Mouse (Mus musculus) heart, embryonic 11.5 days (tissue): ENCODE data around the gene Ccdc13. TPM values are rescaled to one million over a fixed set of nuclear protein-coding genes. Genes with fewer than 3 reads are reported as not detected.

Experiments used
- ATAC-seq: fragments of 200-750 bp; cut with Nextera tagmentation; replicated peaks from 2 replicates; pipeline ENCODE4 v1.8.0; 2017; ENCODE audit warnings: moderate library complexity; ENCODE audit not compliant: insufficient number of reproducible peaks, low FRiP score, low TSS enrichment
- H3K27ac ChIP-seq: fragments of 300-500 bp; sonication (generic); 2 replicates; pipeline ENCODE4 v1.5.1; 2014; ENCODE audit warnings: mild to moderate bottlenecking, low read depth, low read length
- H3K27me3 ChIP-seq: fragments of 300-500 bp; sonication (generic); 2 replicates; pipeline ENCODE4 v1.6.1; 2014; ENCODE audit warnings: mild to moderate bottlenecking, low read length, mixed read lengths; ENCODE audit not compliant: control insufficient read depth, insufficient read depth
- H3K36me3 ChIP-seq: fragments of 300-500 bp; sonication (generic); 2 replicates; pipeline ENCODE4 v1.6.1; 2014; ENCODE audit warnings: mild to moderate bottlenecking, low read length, moderate library complexity, mixed read lengths; ENCODE audit not compliant: control insufficient read depth, insufficient read depth
- H3K4me1 ChIP-seq: fragments of 300-500 bp; sonication (generic); 2 replicates; pipeline ENCODE4 v1.6.1; 2014; ENCODE audit warnings: low read length; ENCODE audit not compliant: control insufficient read depth, insufficient read depth
- H3K4me2 ChIP-seq: fragments of 300-500 bp; sonication (generic); 2 replicates; pipeline ENCODE4 v1.6.1; 2014; ENCODE audit warnings: mild to moderate bottlenecking, moderate library complexity
- H3K4me3 ChIP-seq: fragments of 300-500 bp; sonication (generic); 2 replicates; pipeline ENCODE4 v1.5.1; 2014; ENCODE audit warnings: low read depth, low read length
- H3K9ac ChIP-seq: fragments of 300-500 bp; sonication (generic); 2 replicates; pipeline ENCODE4 v1.6.1; 2014; ENCODE audit warnings: mild to moderate bottlenecking, low read depth, low read length, moderate library complexity
- H3K9me3 ChIP-seq: fragments of 300-500 bp; sonication (generic); replicated peaks from 2 replicates; pipeline ENCODE4 v1.6.1; 2016; ENCODE audit warnings: low read length; ENCODE audit not compliant: control insufficient read depth
- WGBS: fragments of 180-500 bp; shearing (Covaris S2); extraction: QIAGEN DNeasy Blood & Tissue Kit; methylation state at CpG from one replicate; pipeline ENCODE4 v1.1.7; 2014; ENCODE audit not compliant: insufficient replicate concordance; 5-methylcytosine and 5-hydroxymethylcytosine counted together
- polyA plus RNA-seq: library from polyadenylated mRNA; unstranded; fragments of >200 nt; fragmentation: Nextera tagmentation; extraction: Ambion mirVana; gene quantifications from 2 replicates; pipeline ENCODE4 v1.2.1, GENCODE M21; 2014

Ccdc13 gene
- polyA plus RNA-seq, 1 experiment from 2014 or later = 0.23 TPM

DNA sequence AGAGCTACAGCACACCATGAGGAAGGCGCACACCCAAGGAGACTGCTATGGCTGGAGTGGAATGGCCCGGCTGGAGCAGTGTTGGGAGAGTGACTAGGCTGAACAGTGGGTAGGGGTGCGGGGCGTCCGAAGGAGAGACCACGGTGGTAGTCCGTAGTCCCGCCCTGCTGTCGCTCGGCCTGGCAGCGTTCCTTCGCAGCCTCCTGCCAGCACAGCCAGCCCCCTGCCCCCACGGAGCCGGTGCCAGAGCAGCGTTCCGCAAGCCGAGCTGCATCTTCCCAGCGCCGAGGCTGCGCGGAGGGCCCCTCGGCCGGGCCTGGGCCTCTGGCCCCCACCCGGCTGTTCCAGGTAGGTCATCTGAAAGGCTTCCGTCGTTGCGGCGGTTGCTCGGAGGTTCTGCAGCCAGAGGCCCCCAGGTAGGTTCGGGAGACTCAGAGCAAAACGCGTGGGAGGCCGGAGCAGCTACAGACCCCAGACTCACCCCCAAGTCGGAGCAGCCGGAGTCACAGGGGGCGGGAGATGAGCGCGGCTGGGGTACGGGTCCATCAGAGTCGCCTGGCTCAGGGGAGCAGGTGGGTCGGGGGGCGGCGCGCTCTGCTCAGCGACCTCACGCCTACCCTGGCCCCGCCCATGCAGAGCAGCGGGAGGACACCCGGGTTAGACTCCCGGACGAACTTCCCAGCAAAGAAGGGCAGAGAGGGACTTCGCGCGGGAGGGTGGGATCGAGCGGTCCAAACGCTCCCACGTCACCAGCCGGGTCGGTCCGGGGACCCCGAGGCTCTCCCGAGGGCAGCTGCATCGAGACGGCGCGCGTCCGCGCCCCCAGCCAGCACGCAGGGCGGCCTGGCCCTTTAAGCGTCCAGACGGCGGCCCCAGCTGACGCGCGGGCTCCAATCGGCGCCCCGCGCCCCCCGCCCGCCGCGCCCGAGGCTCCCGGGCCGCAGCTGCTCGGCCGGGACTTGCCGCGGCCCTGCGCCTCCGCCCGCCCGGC lies 79.9 kb downstream of the Ccdc13 start, which contains the start of gene Zfp651:
TSS of gene Zfp651 (plus strand) at position 240 of the 991 bp plus-strand sequence.
- Histone ChIP-seq H3K36me3 (peaks cover 23% of the 10 kb centered on the region), H3K4me2 (peak within 1 kb of the TSS; percentile 95), H3K4me1 (peaks cover 30% of the 10 kb centered on the region), H3K27ac (peak within 1 kb of the TSS; percentile 93), H3K9ac (peak within 1 kb of the TSS; percentile 92), H3K9me3 (no peaks in the 10 kb centered on the region), H3K27me3 (no peaks in the 10 kb centered on the region; the same call in 1 of the 2 replicates), H3K4me3 (peak within 1 kb of the TSS; percentile 84)
- ATAC-seq = peak; percentile 61
- WGBS = under 1% methylated on average over 87 of the region's 97 CpGs

DNA sequence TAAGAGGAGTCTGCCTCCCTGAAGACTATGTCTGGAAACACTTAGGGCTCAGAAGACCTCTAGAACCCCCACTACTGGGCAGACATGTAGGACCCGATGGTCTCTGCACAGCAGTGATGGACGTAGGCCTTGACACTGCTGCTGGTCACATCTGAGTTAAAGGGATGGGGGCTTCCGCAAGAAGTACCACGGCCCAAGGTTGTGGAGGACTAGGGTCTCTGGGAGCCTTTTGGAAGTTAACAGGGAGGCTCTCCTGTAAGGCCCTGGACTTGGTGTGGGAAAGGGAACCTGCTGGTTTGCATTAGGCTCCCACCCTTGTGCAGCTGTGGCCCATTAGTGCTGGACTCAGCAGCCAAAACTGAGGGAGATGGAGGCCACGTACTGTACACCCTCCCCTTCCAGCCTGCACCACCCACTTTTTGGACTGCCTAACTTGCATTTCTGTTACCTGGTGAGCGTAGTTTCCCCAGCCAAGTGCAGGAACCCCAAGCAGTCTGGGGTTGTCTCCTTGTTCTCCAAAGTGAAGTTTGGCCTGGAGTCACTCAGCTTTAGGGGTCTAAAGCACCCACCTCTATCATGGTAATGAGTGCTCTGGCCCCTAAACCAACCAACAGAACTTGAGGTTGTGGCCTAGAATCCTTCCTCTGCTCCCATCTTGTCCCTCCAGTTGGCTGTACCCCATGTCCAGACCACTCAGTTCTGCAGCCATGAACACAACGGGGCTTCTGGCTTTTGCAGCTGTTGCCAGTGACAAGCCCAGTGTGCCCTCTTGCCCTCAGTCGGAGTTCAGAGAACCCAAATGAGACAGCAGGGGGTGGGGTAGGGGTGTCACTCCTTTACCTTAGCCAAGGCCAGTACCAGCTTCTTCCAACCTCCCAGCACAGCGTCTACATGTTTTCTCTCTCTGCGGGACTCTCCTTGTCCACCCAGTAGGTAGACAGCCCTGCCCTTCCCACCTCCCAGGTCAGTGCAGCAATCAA lies 81.1 kb downstream of the Ccdc13 start:
- no peak for ATAC-seq
- Histone ChIP-seq H3K4me1 (peaks cover 30% of the 10 kb centered on the region), H3K4me2 (peak overlapping the region; percentile 95), H3K9ac (peak overlapping the region; percentile 92), H3K4me3 (peak overlapping the region; percentile 84; the same call in 1 of the 2 replicates), H3K36me3 (peaks cover 21% of the 10 kb centered on the region), H3K27ac (0 out of 2 replicates have a peak overlapping the region, but pooled peaks have one; percentile 93), H3K9me3 (no peaks in the 10 kb centered on the region), H3K27me3 (no peaks in the 10 kb centered on the region; the same call in 1 of the 2 replicates)
- 55% methylated on average over 10 of the region's 10 CpGs for WGBS

DNA sequence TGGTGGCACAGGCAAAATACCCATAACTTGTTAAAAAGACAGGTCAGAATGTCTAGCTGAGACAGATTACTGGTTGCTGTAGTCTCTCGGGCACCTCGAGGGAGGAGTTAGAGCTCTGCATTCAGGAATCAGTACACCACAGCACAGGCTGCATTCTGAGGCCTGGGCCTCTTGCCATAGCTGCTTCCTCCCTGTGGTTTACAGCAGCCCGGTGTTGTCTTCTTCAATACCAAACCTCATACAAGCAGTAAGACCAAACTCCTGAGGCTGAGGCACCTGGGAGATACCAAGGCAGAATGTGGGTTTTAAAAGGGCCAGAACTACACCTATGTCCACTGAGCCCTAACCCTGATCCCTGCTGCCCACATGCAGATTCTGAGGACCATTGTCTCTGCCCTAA lies 81.8 kb downstream of the Ccdc13 start:
- Histone ChIP-seq H3K9ac (no peak overlapping the region), H3K27me3 (no peaks in the 10 kb centered on the region; the same call in 1 of the 2 replicates), H3K4me2 (no peak overlapping the region), H3K4me1 (peaks cover 30% of the 10 kb centered on the region), H3K36me3 (peaks cover 22% of the 10 kb centered on the region), H3K4me3 (no peak overlapping the region), H3K9me3 (no peaks in the 10 kb centered on the region), H3K27ac (no peak overlapping the region)
- WGBS = 78% methylated on average over 3 of the region's 3 CpGs
- ATAC-seq = no peak

DNA sequence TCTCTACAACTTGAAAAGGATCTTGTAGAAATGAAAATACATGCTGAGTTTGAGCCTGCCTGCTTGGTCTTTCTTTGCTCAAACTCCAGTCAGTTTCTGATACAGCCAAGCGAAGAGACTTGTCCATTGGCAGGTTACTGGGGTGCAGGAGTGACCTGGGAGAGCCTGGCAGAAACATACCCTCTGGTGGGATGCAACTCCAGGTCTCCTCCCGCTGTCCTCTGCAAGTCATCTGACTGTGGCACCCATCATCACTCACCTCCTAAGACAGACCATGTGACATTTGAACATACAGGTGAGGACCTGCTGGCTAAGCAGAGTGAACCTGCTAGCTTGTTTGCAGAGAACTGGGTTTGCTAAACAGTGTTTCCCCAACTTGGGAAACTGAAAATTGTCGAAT lies 82.5 kb downstream of the Ccdc13 start:
- no peak for ATAC-seq
- no peak overlapping the region for H3K4me2 ChIP-seq
- H3K4me1 ChIP-seq = peaks cover 25% of the 10 kb centered on the region
- no peak overlapping the region for H3K9ac ChIP-seq
- 85% methylated on average over 3 of the region's 3 CpGs for WGBS
- H3K36me3 ChIP-seq = peaks cover 23% of the 10 kb centered on the region
- no peaks in the 10 kb centered on the region; the same call in 1 of the 2 replicates for H3K27me3 ChIP-seq
- no peak overlapping the region for H3K4me3 ChIP-seq
- no peaks in the 10 kb centered on the region for H3K9me3 ChIP-seq
- no peak overlapping the region for H3K27ac ChIP-seq

DNA sequence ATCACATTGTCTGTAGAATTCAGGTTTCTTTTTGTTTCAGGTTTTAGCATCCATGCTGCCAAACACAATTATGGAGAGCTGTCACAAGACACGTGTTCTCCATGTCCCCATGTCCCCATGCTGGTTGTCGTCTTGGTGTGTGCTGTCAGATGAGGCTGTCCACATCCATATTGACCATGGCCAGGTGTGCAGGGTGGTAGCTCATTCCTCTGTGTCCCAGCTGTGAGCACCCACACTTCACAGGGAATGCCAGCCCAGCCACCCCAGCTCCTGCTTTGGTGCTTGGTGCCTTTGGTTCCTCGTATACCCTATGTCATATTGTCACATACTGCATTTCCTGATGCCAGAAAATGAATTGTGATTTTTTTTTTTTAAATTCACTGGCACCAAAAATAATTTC lies 84.6 kb downstream of the Ccdc13 start:
- H3K9me3 ChIP-seq = no peaks in the 10 kb centered on the region
- no peak for ATAC-seq
- no peak overlapping the region for H3K4me3 ChIP-seq
- no peak overlapping the region for H3K9ac ChIP-seq
- H3K27me3 ChIP-seq = no peaks in the 10 kb centered on the region; the same call in 1 of the 2 replicates
- H3K4me2 ChIP-seq = no peak overlapping the region
- no peak overlapping the region for H3K27ac ChIP-seq
- H3K4me1 ChIP-seq = peaks cover 13% of the 10 kb centered on the region
- H3K36me3 ChIP-seq = peaks cover 42% of the 10 kb centered on the region
- WGBS = 87% methylated on average over 3 of the region's 3 CpGs

DNA sequence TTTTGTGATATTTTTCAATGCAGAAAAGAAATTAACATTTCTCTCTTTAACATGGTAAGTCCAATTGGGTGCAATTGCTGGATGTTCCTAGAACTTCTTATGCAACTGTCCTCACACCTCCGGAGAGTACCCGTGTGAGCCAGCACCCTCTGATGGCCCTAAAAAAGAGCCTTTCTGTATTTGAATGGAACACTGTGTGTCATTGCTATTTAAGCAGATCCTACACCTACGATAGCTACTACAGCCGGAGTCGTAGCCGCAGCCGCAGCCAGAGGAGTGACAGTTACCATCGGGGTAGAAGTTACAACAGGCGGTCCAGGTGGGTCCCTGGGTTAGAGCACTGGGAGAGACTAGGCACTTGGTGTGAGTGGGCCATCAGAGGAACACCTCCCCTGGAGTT lies 86.5 kb downstream of the Ccdc13 start:
- peaks cover 60% of the 10 kb centered on the region for H3K36me3 ChIP-seq
- ATAC-seq = no peak
- no peaks in the 10 kb centered on the region for H3K9me3 ChIP-seq
- H3K27me3 ChIP-seq = no peaks in the 10 kb centered on the region; the same call in 1 of the 2 replicates
- no peak overlapping the region for H3K4me3 ChIP-seq
- H3K9ac ChIP-seq = no peak overlapping the region
- H3K4me2 ChIP-seq = no peak overlapping the region
- H3K27ac ChIP-seq = no peak overlapping the region
- WGBS = 90% methylated on average over 9 of the region's 9 CpGs
- peaks cover 2% of the 10 kb centered on the region; the same call in 1 of the 2 replicates for H3K4me1 ChIP-seq
